Mouse (Mus musculus): ENCODE results near the gene Agap2.

DNA sequence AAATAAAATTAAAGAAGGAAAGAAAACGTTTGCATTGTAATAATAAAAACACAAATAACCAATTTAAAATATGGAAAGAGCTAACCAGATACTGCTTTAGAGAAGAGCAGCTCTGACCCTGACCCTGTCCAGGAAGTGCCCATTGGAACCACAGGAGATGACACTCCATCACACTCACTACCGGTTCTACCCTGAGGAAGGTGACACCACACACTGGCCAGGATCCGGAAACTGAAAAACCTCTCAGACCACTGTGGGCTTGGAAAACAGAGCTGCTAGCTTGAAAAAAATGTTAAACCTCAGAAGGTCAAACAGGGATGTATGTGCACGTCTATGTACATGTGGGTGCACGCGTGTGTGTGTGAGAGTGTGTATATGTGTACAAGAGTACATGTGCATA lies 26.1 kb downstream of the Agap2 start:
- no peak for TF ChIP-seq POLR2A (IDR thresholded peaks at IDR 0.05; ENCODE audit: borderline replicate concordance, low read depth, low read length)
- TF ChIP-seq CTCF (IDR thresholded peaks at IDR 0.05; ENCODE audit: low read depth, low read length): no peak

All from bone marrow macrophage, adult 2 months (primary cell).